Mouse (Mus musculus): Measurements from ENCODE around the gene Gm20388. TPM values are rescaled to one million over a fixed set of nuclear protein-coding genes. Genes with fewer than 3 reads are reported as not detected.

Gene Gm20388
- polyA plus RNA-seq, 1 experiment from 2014 or later, result not detected

GRCm38 (mm10) chr8:123110649-123111048 is 3200.0 kb downstream of the Gm20388 start:
- ATAC-seq (ENCODE audit: insufficient number of reproducible peaks, insufficient read depth, low FRiP score, low read depth), result 0 out of 2 replicates have a peak, but pooled peaks have one; percentile 10
- WGBS, result 12% methylated on average over 4 of the region's 4 CpGs
- Histone ChIP-seq H3K27me3 (ENCODE audit: control insufficient read depth, insufficient read depth, low read length) (peaks cover 4% of the 10 kb centered on the region), H3K4me3 (ENCODE audit: control insufficient read depth in 1 of 2, insufficient read depth in 1 of 2, low read depth in 1 of 2, low read length in 2 of 2) (no peak overlapping the region), H3K27ac (replicated peaks in 1 of 2; ENCODE audit: control insufficient read depth in 1 of 2, insufficient read depth in 1 of 2, low read depth in 2 of 2, low read length in 2 of 2) (no peak overlapping the region), H3K9me3 (ENCODE audit: control insufficient read depth, low read length) (no peaks in the 10 kb centered on the region), H3K9ac (ENCODE audit: low read length) (no peak overlapping the region), H3K4me2 (ENCODE audit: low read length) (no peak overlapping the region), H3K4me1 (ENCODE audit: control insufficient read depth in 2 of 2, insufficient read depth in 2 of 2, low read length in 2 of 2) (no peaks in the 10 kb centered on the region), H3K36me3 (ENCODE audit: control insufficient read depth, insufficient read depth, low read length) (peaks cover 2% of the 10 kb centered on the region)

GRCm38 (mm10) chr8:123112892-123113291 is 3202.3 kb downstream of the Gm20388 start:
- Histone ChIP-seq H3K4me1 (ENCODE audit: control insufficient read depth in 2 of 2, insufficient read depth in 2 of 2, low read length in 2 of 2) (peaks cover 5 to 13% of the 10 kb centered on the region in 2 experiments; a peak in 3 of 4 replicates), H3K27ac (replicated peaks in 1 of 2; ENCODE audit: control insufficient read depth in 1 of 2, insufficient read depth in 1 of 2, low read depth in 2 of 2, low read length in 2 of 2) (no peak overlapping the region), H3K4me3 (ENCODE audit: control insufficient read depth in 1 of 2, insufficient read depth in 1 of 2, low read depth in 1 of 2, low read length in 2 of 2) (no peak overlapping the region), H3K4me2 (ENCODE audit: low read length) (no peak overlapping the region), H3K36me3 (ENCODE audit: control insufficient read depth, insufficient read depth, low read length) (no peaks in the 10 kb centered on the region), H3K9me3 (ENCODE audit: control insufficient read depth, low read length) (no peaks in the 10 kb centered on the region), H3K9ac (ENCODE audit: low read length) (no peak overlapping the region), H3K27me3 (ENCODE audit: control insufficient read depth, insufficient read depth, low read length) (peaks cover 27% of the 10 kb centered on the region)
- no peak for ATAC-seq (ENCODE audit: insufficient number of reproducible peaks, insufficient read depth, low FRiP score, low read depth)
- 76% methylated on average over 9 of the region's 9 CpGs for WGBS

- Histone ChIP-seq H3K4me1 (ENCODE audit: control insufficient read depth in 2 of 2, insufficient read depth in 2 of 2, low read length in 2 of 2) (peaks cover 7 to 17% of the 10 kb centered on the region in 2 experiments; a peak in 3 of 4 replicates), H3K27me3 (ENCODE audit: control insufficient read depth, insufficient read depth, low read length) (peaks cover 37% of the 10 kb centered on the region), H3K4me3 (ENCODE audit: control insufficient read depth in 1 of 2, insufficient read depth in 1 of 2, low read depth in 1 of 2, low read length in 2 of 2) (no peak overlapping the region), H3K36me3 (ENCODE audit: control insufficient read depth, insufficient read depth, low read length) (no peaks in the 10 kb centered on the region), H3K4me2 (ENCODE audit: low read length) (no peak overlapping the region), H3K9me3 (ENCODE audit: control insufficient read depth, low read length) (no peaks in the 10 kb centered on the region), H3K9ac (ENCODE audit: low read length) (no peak overlapping the region), H3K27ac (replicated peaks in 1 of 2; ENCODE audit: control insufficient read depth in 1 of 2, insufficient read depth in 1 of 2, low read depth in 2 of 2, low read length in 2 of 2) (no peak overlapping the region)
- 53% methylated on average over 2 of the region's 2 CpGs for WGBS
- no peak for ATAC-seq (ENCODE audit: insufficient number of reproducible peaks, insufficient read depth, low FRiP score, low read depth)
Measured at GRCm38 (mm10) chr8:123113908-123114469, 3203.3 kb downstream of the Gm20388 start.

GRCm38 (mm10) chr8:123114644-123115043 is 3204.0 kb downstream of the Gm20388 start:
- no peak overlapping the region for H3K4me3 ChIP-seq (ENCODE audit: control insufficient read depth in 1 of 2, insufficient read depth in 1 of 2, low read depth in 1 of 2, low read length in 2 of 2)

GRCm38 (mm10) chr8:123117127-123117731 is 3206.6 kb downstream of the Gm20388 start, which contains the start of gene Cpne7:
TSS of gene Cpne7 (plus strand) at chr8:123117374.
- Histone ChIP-seq H3K9me3 (ENCODE audit: control insufficient read depth, low read length) (no peaks in the 10 kb centered on the region), H3K36me3 (ENCODE audit: control insufficient read depth, insufficient read depth, low read length) (no peaks in the 10 kb centered on the region), H3K4me2 (ENCODE audit: low read length) (peak within 1 kb of the TSS; percentile 85), H3K27me3 (ENCODE audit: control insufficient read depth, insufficient read depth, low read length) (peaks cover 45% of the 10 kb centered on the region), H3K27ac (replicated peaks in 1 of 2; ENCODE audit: control insufficient read depth in 1 of 2, insufficient read depth in 1 of 2, low read depth in 2 of 2, low read length in 2 of 2) (no peak within 1 kb of the TSS), H3K4me1 (ENCODE audit: control insufficient read depth in 2 of 2, insufficient read depth in 2 of 2, low read length in 2 of 2) (peaks cover 7 to 17% of the 10 kb centered on the region in 2 experiments; a peak in 3 of 4 replicates), H3K4me3 (ENCODE audit: control insufficient read depth in 1 of 2, insufficient read depth in 1 of 2, low read depth in 1 of 2, low read length in 2 of 2) (peak within 1 kb of the TSS; percentile 33 to 51), H3K9ac (ENCODE audit: low read length) (peak within 1 kb of the TSS; percentile 54)
- no peak for ATAC-seq (ENCODE audit: insufficient number of reproducible peaks, insufficient read depth, low FRiP score, low read depth)
- under 1% methylated on average over 51 of the region's 51 CpGs for WGBS

More at GRCm38 (mm10) chr8:123114644-123115043, 3204.0 kb downstream of the Gm20388 start:
- Histone ChIP-seq H3K9ac (ENCODE audit: low read length) (no peak overlapping the region), H3K4me2 (ENCODE audit: low read length) (no peak overlapping the region), H3K36me3 (ENCODE audit: control insufficient read depth, insufficient read depth, low read length) (no peaks in the 10 kb centered on the region), H3K9me3 (ENCODE audit: control insufficient read depth, low read length) (no peaks in the 10 kb centered on the region), H3K4me1 (ENCODE audit: control insufficient read depth in 2 of 2, insufficient read depth in 2 of 2, low read length in 2 of 2) (peaks cover 7 to 17% of the 10 kb centered on the region in 2 experiments; a peak in 3 of 4 replicates), H3K27me3 (ENCODE audit: control insufficient read depth, insufficient read depth, low read length) (peaks cover 43% of the 10 kb centered on the region), H3K27ac (replicated peaks in 1 of 2; ENCODE audit: control insufficient read depth in 1 of 2, insufficient read depth in 1 of 2, low read depth in 2 of 2, low read length in 2 of 2) (no peak overlapping the region)
- WGBS, result 29% methylated on average over 3 of the region's 3 CpGs
- no peak for ATAC-seq (ENCODE audit: insufficient number of reproducible peaks, insufficient read depth, low FRiP score, low read depth)

GRCm38 (mm10) chr8:123117744-123118143 is 3207.1 kb downstream of the Gm20388 start:
- H3K4me1 ChIP-seq (ENCODE audit: control insufficient read depth in 2 of 2, insufficient read depth in 2 of 2, low read length in 2 of 2), result peaks cover 7 to 17% of the 10 kb centered on the region in 2 experiments; a peak in 3 of 4 replicates
- no peak for ATAC-seq (ENCODE audit: insufficient number of reproducible peaks, insufficient read depth, low FRiP score, low read depth)
- H3K9me3 ChIP-seq (ENCODE audit: control insufficient read depth, low read length), result no peaks in the 10 kb centered on the region
- H3K9ac ChIP-seq (ENCODE audit: low read length), result peak overlapping the region; percentile 54; the same call in 1 of the 2 replicates
- no peak overlapping the region for H3K27ac ChIP-seq (replicated peaks in 1 of 2; ENCODE audit: control insufficient read depth in 1 of 2, insufficient read depth in 1 of 2, low read depth in 2 of 2, low read length in 2 of 2)
- peak overlapping the region; percentile 85 for H3K4me2 ChIP-seq (ENCODE audit: low read length)
- WGBS, result 3% methylated on average over 17 of the region's 17 CpGs
- H3K36me3 ChIP-seq (ENCODE audit: control insufficient read depth, insufficient read depth, low read length), result no peaks in the 10 kb centered on the region
- peak overlapping the region; percentile 33 to 51 for H3K4me3 ChIP-seq (ENCODE audit: control insufficient read depth in 1 of 2, insufficient read depth in 1 of 2, low read depth in 1 of 2, low read length in 2 of 2)
- peaks cover 45% of the 10 kb centered on the region for H3K27me3 ChIP-seq (ENCODE audit: control insufficient read depth, insufficient read depth, low read length)

- Histone ChIP-seq H3K27ac (replicated peaks in 1 of 2; ENCODE audit: control insufficient read depth in 1 of 2, insufficient read depth in 1 of 2, low read depth in 2 of 2, low read length in 2 of 2) (no peak overlapping the region), H3K4me2 (ENCODE audit: low read length) (no peak overlapping the region), H3K9me3 (ENCODE audit: control insufficient read depth, low read length) (no peaks in the 10 kb centered on the region)
Measured at GRCm38 (mm10) chr8:123122059-123122458, 3211.4 kb downstream of the Gm20388 start.

More at GRCm38 (mm10) chr8:123122059-123122458, 3211.4 kb downstream of the Gm20388 start:
- Histone ChIP-seq H3K9ac (ENCODE audit: low read length) (no peak overlapping the region), H3K36me3 (ENCODE audit: control insufficient read depth, insufficient read depth, low read length) (no peaks in the 10 kb centered on the region), H3K27me3 (ENCODE audit: control insufficient read depth, insufficient read depth, low read length) (peaks cover 39% of the 10 kb centered on the region), H3K4me1 (ENCODE audit: control insufficient read depth in 2 of 2, insufficient read depth in 2 of 2, low read length in 2 of 2) (peaks cover 16 to 17% of the 10 kb centered on the region in 2 experiments; a peak in 3 of 4 replicates), H3K4me3 (ENCODE audit: control insufficient read depth in 1 of 2, insufficient read depth in 1 of 2, low read depth in 1 of 2, low read length in 2 of 2) (no peak overlapping the region)
- ATAC-seq (ENCODE audit: insufficient number of reproducible peaks, insufficient read depth, low FRiP score, low read depth), result no peak
- WGBS, result 56% methylated on average over 9 of the region's 9 CpGs

All from heart, embryonic 14.5 days (tissue).